Mouse (Mus musculus) kidney, adult 11 months (tissue): ENCODE data around the gene Ppm1a.
A peak's percentile ranks its signal among the peaks of the same experiment; 100 is the strongest.

ENCODE experiments used
- DNase-seq: peaks from one replicate; pipeline ENCODE4 v3.0.0; 2022

Ppm1a gene

DNA sequence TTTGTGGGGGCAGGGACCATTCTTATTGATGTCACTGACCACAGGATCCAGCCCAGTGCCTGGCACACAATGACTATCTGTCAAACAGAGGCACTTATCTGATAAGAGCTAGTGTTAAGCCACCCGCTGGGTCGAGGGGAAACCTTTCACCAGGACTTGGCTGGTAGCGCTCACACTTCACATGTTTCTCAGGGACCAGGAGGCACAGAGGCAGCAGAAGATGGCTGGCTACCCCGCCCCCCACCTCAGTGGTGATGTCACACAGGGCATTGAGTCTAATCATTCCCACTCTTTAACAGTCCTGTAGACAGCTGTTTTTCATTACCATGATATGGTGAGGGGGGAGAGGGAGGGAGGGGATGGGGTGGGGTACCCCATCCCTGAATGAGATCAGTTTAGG lies at the start of gene Ppm1a:
TSS of gene Ppm1a (plus strand) at position 370 of the 400 bp plus-strand sequence.
- DNase-seq = no peak

DNA sequence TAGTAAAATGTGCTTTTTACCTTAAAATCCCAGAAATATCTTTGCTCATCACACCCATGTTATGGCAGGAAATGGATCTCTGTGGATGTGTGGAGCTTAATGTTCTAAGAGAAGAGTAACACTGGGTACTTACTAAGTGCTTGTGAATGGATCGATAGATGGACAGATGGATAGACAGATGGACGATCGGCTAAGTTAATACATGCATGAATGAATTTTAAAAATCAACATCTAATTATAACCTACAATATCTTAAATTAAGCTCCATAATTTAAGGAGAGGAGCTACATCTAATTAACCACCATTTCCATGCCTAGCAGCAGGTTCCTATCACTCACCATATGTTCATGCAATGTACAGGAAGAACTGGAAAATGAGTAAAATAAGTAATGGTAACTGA lies 47.3 kb upstream of the Ppm1a start:
- no peak for DNase-seq

DNA sequence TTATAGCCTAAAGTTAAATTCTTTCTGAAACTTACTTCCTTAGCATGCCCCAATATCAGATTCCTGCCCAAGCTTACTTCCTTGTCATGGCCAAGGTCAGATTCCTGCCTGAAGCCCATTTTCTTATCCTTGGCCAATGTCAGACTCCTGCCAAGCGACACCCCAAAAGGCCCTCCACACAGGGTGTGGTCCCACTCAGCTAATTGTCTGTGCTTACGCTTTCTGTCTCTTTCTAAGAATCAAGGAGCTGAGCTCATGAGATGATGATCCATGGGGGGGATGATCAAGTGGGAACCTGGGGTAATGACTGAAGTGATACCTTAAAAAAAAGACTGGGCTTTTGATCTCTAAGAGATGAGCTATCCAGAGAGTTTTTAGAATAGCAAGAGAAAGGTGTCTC lies 42.4 kb upstream of the Ppm1a start:
- no peak for DNase-seq

DNA sequence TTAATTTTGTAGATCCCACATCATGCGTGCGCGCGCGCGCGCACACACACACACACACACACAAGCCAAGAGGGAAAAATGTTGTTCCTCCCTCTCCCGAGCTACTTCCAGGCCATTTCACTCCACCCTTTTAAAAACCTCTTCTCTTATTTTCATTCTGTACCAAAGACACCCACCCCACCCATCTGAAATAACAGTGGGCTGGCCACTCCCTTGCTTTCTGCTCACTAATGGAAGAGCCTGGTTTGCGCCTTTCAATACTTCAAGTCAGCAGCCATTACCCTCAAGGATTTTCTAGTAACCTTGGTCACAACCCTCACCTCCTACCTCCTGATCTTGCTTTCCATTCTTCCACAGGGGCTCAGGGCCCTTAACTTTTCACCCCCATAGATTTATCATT lies 41.4 kb upstream of the Ppm1a start:
- no peak for DNase-seq

DNA sequence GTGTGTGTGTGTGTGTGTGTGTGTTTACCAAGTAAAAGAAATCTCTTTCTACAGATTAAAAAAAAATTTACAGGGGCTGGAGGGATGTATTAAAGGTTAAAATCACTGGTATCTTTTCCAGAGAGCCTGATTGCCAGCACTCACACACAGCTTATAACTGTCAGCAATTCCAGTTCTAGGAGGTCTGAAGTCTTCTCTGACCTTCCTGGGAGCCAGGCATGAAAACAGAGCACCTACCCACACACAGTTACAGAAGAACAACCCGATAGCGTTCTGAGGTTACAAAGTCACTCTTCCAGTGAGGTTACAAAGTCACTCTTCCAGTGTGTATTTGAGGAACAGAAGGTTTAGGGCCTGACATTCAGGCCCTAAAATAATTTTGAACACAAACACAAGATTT lies 38.2 kb upstream of the Ppm1a start:
- DNase-seq = no peak

DNA sequence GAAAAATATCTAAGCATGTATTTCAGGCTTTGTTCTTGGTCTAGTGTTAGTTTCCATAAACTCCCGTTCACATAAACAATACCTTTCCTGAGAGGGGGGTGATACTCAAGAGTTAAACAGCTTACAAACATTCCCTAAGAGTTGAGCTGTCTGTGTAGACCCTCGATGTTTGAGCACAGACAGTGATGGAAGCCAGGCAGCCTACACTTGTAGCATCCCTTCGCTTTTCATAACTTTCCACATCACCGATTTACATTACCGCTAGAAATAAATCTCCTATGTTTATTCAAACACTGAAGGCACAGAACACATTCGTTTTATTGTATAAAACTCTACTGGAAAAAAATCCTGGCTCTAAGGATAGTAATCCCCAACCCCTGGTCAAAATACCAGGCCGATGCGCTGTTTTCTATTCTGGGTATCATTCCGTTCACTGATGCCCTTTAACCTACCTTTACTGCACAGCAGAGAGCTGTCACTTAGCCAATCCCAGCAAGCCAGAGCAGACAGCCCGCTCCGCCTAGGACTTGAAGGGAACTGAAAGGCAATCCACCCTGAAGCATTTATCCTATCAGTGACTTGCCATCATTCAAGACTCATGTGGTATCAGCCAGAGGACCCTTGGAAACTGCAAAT lies 37.7 kb upstream of the Ppm1a start:
- no peak for DNase-seq

DNA sequence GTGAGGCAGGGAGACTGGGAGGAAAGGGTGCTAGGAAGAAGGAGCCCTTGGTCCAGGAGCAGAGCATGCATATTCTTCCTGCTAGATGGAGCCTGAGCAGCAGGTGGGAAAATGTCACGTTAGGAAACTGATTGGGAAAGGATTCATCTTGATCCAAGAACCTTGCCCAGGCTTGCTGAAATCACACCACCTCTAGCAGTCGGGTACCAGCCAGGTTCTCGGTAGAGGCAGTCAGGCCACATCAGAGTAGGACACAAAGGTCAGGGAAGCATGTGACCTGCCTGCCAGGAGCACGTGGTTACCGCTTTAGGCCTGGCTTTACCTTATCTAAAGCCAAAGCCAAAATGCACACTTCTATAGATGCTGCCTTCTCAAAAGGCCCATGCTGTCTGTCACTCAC lies 35.5 kb upstream of the Ppm1a start:
- no peak for DNase-seq

DNA sequence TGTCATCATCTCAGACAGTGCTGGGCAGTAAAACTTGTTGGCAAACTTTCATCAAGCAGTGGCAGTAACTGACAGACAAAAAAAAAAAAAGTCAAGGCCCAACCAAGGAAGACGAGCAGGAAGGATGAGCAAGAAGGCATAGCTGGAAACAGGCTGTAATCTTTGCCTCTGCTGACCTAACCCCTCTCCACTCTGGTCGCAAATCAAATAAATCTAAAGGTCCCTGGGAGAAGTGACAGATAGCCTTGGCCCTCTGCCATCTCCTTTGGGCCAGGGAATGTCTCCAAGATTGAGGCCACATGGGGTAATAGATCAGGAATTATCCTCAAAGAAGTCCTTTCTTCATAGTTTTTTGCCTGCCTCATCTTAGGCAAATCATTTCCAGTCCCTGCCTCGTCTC lies 33.3 kb upstream of the Ppm1a start:
- DNase-seq = peak; percentile 21

DNA sequence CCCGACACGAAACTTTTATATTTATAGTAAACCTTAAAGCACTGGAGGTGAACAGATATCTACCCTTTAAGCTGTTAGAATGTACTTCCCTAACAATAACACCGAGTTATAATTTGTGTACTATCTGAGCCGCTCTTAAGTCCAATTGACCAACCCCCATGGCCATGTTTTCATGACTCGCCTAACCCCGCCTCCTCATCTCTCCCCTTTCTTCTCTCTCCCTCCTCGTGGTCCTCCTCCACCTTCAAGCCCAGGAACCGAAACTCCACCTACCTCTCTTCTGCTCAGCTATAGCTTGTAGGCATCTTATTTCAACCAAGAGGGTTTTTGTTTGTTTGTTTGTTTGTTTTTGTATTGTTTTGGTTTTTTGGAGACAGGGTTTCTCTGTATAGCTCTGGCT lies 30.2 kb upstream of the Ppm1a start:
- no peak for DNase-seq

DNA sequence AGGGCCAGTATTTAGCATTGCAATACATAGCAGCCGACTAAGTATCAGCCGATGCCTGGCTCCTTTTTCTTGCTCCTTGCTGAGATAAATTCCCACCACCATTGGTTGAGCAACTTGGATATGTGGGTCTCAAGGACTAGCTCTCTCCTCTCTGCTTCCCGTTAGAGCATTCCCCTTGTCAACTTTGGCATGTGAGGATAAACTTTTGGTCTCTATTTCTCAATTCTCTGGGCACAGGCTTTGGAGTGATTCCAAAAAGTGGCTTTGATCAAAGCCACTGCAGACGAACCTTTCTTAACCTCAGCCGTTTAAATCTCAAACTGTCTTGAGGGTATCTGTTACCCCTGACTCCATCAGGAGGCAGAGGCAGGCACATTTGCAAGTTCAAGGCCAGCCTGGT lies 29.6 kb upstream of the Ppm1a start:
- no peak for DNase-seq

DNA sequence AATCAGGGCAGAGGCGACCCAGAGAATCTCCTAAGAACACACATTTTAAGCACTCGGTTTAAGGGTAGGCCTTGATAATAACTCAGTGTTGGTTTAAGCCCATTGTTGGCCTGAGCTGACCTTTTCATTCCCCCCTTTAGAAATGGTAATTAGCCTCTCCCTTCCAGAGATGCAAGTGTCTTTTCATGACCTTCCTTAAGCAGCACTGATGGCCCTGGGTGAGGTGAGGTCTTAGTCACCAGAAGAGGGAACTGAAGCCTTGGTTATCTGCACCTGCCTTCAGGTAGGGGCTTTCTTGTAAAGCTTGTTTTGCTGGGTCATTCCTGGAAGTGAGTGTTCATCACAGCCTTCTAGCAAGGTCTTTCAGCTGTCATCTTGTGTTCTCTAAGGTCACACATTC lies 23.1 kb upstream of the Ppm1a start:
- DNase-seq = no peak

DNA sequence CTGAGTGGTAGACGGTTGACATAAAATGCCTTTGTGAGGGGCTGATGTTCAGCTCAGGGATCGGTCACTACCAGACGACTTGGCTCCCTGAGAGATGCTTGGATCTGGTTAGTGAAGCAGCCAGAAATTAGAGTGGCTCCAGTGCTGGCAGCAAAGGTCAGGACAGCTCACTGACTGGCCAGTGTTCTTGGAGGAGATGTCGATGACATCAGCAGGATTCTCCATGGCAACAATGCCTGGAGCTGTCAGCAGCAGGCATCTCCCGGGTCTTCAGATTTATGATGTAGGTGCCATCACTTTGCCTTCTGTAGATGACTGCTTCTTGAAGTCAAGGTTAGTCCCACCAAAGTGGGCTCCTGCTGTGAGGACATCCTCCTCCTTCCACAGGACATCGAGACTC lies 16.1 kb upstream of the Ppm1a start:
- DNase-seq = no peak

DNA sequence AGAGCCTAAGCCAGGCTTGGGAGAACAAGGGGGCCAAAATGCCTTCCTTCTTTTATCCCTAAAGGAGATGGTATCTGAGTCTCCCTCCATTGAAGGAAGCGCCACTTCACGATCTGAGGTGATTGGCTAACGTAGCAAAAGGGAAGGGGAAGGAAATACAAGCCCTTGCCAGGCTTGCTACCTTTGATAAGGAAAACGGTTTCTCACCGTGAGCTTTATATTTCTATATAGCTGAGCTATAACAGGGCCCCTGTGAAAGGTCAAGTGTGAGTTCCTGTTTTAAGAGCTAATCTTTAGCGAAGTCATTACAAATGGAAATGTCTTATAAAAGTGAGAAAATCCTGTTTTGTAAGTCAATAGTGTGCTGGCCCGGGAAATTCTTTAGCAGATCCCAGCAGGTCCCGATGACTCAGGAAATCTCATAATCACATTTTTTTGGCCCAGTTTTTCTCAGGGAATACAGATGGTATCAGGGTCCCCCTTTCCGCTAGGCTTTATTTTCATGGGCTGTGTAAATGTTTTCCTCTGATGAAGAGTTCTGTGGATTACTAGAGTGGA lies 12.4 kb upstream of the Ppm1a start:
- DNase-seq = no peak

DNA sequence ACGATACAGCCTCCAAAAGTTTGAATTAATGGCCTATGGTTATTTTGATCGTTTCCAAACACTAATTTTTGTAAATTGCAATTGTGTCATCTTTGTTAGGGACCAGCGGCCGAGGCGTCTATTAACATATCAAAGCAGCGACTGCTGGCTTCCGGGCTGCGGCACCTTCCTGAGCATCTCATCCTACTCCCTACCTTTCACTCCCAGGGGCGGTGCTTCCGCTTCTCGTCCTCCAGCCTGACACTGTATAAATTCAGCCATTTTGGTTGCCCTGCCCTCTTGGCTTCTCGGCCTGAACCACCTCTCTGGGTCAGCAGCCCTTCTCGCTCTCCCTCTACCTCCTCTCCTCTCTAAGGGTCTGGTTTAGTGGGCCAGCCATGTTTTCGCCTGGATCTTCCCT lies 11.8 kb upstream of the Ppm1a start:
- no peak for DNase-seq

DNA sequence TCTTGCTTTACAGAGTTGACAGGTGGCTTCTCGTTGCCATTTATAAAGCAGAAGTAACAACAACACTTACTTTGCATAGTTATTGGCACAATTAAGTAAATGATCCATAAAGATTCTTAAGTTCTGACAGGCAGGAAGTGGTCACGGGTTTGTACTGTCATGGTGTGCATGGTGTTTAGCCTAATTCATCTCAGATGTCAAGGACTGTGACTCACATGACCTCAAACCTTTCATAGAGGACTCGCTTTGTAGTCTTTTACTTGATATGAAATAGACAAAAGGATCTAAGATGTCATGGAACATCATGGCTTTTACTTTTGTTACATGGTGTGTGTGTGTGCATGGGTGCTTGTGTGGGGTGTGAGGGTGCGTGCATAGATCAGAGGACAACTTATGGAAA lies 8.9 kb upstream of the Ppm1a start:
- DNase-seq = no peak

DNA sequence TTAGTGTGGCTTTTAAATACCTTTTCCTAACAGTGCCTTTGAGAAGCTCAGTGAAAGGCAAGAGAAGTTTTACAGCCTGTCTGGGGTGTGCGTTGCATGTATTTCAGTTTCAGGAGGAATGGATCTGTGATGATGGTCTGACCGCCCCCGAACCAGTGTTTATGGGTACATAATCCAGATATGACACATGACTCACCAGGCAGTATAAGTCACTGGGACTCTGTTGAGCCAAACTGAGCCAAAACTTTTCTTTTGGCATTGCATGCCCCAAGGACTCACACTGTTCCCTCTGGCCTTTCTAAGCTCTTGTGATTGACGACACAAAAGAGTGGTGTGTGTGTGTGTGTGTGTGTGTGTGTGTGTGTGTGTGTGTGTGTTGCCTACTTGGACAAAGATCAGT lies 8.4 kb upstream of the Ppm1a start:
- DNase-seq = no peak

DNA sequence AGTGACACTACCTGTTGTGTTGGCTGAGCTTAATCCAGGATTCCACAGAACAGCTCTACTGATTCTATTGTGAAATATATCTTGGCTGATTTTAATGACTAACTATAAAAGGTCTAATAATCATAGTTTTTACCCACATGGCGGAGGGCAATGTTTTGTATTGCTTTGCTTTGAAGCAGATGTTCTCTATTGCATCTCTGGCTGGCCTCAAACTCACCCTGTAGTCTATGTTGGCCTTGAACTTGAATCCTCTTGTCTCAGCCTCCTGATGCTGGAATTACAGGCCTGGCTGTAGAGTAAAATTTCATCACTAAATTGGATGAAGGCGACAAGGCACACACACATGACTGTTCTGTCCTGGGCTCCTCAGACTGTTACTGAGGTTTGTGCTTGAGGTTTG lies 7.8 kb upstream of the Ppm1a start:
- DNase-seq = no peak

DNA sequence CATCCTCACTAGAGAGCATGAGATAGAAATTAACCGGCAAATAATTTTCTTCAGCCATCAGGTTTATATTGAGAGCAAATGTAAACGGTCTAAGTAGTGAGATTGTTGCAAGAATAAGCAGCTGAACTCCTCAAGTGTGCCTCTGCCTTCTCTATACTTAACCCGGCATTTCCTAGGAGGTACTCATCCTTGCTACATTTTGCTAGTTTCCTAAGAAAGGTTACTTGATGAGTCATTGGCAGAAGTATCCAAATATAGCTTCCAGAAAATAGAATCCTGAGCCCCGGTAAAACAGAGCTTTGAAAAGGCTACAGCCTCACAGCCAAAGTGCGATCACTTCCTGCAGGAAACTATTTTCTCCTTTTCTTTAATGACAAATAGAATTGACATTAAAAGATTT lies 7.2 kb upstream of the Ppm1a start:
- DNase-seq = no peak

DNA sequence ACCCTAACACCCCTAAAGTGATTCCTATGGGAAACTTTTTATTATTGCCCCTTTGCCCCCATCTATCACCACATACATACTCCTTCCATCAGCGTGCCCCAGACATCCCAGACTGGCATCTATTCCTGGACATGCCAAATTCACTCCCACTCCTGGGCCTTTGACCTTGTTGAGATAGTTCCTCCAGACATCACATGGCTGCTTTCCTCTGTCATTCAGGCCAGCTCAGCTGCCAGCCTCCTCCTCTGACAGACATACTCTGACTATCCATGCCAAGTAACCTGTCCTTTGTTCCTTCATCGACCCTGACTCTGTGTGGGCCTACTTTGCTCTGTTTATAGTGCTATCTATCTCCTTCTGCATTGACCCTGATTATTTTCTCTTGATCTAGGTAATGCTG lies 6.6 kb upstream of the Ppm1a start:
- DNase-seq = no peak

DNA sequence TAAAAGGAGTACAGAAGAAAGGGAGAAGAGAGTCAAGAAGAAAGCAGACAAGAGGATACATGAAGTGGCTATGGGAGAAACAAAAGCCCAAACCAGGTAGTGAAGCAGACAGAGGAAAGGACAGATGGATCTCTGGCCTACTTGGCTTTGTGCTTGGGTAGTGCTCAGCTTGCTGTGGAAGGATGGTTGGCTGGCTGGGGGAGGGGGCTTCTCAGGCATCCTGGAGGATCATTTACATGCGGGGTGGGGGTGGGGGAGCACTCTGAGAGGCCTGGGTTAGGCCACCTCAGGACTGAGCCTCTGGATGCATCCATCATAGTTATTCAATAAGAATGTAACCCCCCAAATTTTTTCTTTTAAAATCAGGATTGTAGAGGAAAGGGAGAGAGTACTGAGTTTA lies 341 bp downstream of the Ppm1a start:
- DNase-seq = no peak

DNA sequence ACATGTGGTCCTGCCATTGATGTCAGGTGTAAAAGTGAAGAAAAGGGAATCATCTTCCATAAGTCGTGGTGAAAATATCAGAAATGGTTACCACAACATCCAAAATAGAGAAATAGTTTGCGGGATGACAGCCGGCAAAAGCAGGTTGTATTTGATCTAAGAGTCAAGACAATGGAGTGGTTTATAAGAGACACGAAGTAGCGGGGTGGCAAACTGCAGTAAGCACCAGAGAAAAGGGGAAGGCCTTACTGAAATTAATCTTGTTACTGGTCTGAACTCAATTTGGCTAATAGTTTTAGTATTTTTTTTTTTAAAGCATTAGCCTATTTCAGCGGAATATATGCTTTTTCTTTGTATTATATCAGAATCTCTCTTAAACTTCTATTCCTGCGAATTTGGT lies 2.7 kb downstream of the Ppm1a start:
- no peak for DNase-seq

DNA sequence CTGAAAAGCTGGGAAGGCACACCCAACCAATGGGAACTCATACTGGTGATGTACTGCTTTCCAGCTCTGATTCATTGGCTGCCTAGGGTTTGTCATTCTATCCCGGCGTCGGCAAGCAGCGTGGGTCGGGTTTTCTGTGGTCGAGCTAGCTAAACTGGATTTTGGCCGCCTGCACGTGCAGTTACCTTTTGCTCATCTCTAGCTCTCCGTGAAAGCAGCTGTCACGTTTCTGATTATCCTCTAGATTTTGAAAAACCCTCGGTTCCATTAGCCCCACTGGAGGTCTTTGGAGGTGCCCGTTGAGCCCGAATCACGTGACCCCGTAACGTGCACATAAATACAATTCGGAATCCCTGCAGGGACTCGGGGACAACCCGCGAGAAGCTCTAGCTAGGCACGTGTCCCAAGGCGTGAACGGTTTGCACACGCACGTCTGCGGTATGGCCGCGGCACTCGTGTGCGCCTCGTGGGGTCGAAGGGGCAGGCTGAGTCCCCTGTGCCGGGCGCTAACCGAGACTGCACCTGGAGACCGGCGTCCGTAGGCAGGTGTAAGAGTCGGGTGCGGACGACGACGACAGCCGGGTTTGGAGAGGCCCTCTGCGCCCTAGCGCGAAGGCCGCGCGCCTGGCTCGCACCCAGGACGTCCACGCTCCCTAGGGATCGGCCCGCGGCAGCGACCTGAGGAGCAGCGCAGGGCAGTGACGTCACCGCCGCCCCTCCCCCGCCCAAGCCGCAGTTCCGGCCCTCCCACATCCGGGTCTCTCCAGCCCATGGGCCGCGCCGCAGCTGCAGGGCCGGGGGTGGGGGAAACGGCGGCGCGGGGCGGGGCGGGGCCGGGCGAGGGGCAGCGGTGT lies 3.3 kb downstream of the Ppm1a start:
- DNase-seq = peak; percentile 91

DNA sequence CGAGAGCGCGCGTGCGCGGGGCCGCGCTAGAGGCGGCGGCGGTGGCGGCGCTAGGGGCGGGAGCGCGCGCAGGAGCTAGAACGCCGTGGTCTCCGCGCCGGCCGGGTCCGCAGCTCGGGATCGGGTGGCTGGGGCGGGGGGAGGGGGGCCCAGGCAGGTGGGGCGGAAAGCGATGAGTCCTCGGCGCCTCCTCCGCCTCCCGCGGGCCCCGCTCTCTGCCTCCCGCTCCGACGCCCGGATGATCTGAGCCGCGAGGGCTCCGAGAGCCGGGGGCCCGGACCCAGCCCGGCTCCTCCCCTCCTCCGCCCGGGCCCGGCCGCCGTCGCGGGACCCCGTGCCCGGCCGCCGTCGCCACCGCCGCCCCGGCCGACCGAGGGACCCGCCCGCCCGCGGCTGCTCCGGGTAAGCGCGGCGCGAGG lies 4.0 kb downstream of the Ppm1a start:
- DNase-seq = no peak

DNA sequence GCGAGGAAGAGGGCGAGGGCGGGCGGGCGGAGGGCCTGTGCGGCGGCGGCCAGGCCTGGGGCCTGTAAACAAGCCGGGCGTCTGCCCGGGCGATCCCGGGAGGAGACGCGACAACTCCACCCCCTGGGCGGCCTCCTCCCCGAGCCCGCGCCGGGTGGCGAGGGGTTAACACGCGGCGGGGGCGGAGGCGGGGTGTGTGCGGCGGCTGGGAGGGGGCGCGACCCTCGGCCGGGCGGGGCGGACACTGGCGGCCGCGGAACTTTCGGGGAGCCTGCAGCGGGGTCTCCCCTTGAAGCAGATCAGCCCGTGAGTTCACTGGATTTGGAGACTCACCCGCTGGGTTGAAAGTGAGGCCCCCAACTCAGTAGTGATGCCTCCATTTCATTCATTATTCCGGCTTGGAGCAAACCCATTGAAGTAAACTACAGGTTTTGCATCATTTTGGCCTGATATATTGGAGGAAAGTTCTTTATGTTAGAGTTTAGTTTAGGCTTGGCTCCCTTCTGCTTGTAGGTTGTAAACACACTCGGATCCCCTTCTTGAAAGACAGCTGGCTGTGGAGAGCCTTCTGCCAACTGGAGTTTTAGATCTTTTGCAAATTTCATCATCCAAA lies 4.5 kb downstream of the Ppm1a start:
- peak; percentile 42 for DNase-seq
